Mouse (Mus musculus): ENCODE data around the gene Gal3st1. TPM values are rescaled to one million over a fixed set of nuclear protein-coding genes. Genes with fewer than 3 reads are reported as not detected.

The Gal3st1 gene
- total RNA-seq, 1 experiment from 2014 or later = not detected

- no peak for ATAC-seq (ENCODE audit: extremely low read depth, insufficient number of reproducible peaks, low FRiP score, poor library complexity, severe bottlenecking)
These were observed 44.3 kb downstream of the Gal3st1 start for GRCm38 (mm10) chr11:4027561-4028334.

- no peak for ATAC-seq (ENCODE audit: extremely low read depth, insufficient number of reproducible peaks, low FRiP score, poor library complexity, severe bottlenecking)
These were observed 45.9 kb downstream of the Gal3st1 start for GRCm38 (mm10) chr11:4029343-4029742.

- no peak for ATAC-seq (ENCODE audit: extremely low read depth, insufficient number of reproducible peaks, low FRiP score, poor library complexity, severe bottlenecking)
These were observed 47.9 kb downstream of the Gal3st1 start, which contains the start of gene Sec14l4 for GRCm38 (mm10) chr11:4031126-4031941. Sec14l4 (plus strand) TSS chr11:4031462.

GRCm38 (mm10) chr11:4031961-4032360, 48.5 kb downstream of the Gal3st1 start:
- no peak for ATAC-seq (ENCODE audit: extremely low read depth, insufficient number of reproducible peaks, low FRiP score, poor library complexity, severe bottlenecking)

- ATAC-seq (ENCODE audit: extremely low read depth, insufficient number of reproducible peaks, low FRiP score, poor library complexity, severe bottlenecking) = no peak
These were observed 50.0 kb downstream of the Gal3st1 start for GRCm38 (mm10) chr11:4033471-4033870.

- no peak for ATAC-seq (ENCODE audit: extremely low read depth, insufficient number of reproducible peaks, low FRiP score, poor library complexity, severe bottlenecking)
These were observed 50.7 kb downstream of the Gal3st1 start for GRCm38 (mm10) chr11:4034169-4034568.

- no peak for ATAC-seq (ENCODE audit: extremely low read depth, insufficient number of reproducible peaks, low FRiP score, poor library complexity, severe bottlenecking)
These were observed 51.9 kb downstream of the Gal3st1 start for GRCm38 (mm10) chr11:4035116-4035892.

- ATAC-seq (ENCODE audit: extremely low read depth, insufficient number of reproducible peaks, low FRiP score, poor library complexity, severe bottlenecking) = no peak
These were observed 52.5 kb downstream of the Gal3st1 start for GRCm38 (mm10) chr11:4035916-4036315.

GRCm38 (mm10) chr11:4036365-4037084, 53.1 kb downstream of the Gal3st1 start:
- no peak for ATAC-seq (ENCODE audit: extremely low read depth, insufficient number of reproducible peaks, low FRiP score, poor library complexity, severe bottlenecking)

GRCm38 (mm10) chr11:4039951-4040350, 56.5 kb downstream of the Gal3st1 start:
- no peak for ATAC-seq (ENCODE audit: extremely low read depth, insufficient number of reproducible peaks, low FRiP score, poor library complexity, severe bottlenecking)

GRCm38 (mm10) chr11:4041123-4041625, 57.7 kb downstream of the Gal3st1 start:
- ATAC-seq (ENCODE audit: extremely low read depth, insufficient number of reproducible peaks, low FRiP score, poor library complexity, severe bottlenecking) = no peak

- no peak for ATAC-seq (ENCODE audit: extremely low read depth, insufficient number of reproducible peaks, low FRiP score, poor library complexity, severe bottlenecking)
These were observed 59.6 kb downstream of the Gal3st1 start for GRCm38 (mm10) chr11:4043081-4043480.

- no peak for ATAC-seq (ENCODE audit: extremely low read depth, insufficient number of reproducible peaks, low FRiP score, poor library complexity, severe bottlenecking)
These were observed 63.1 kb downstream of the Gal3st1 start for GRCm38 (mm10) chr11:4046526-4046925.

- no peak for ATAC-seq (ENCODE audit: extremely low read depth, insufficient number of reproducible peaks, low FRiP score, poor library complexity, severe bottlenecking)
These were observed 64.3 kb downstream of the Gal3st1 start for GRCm38 (mm10) chr11:4047766-4048165.

GRCm38 (mm10) chr11:4048438-4048837, 65.0 kb downstream of the Gal3st1 start:
- ATAC-seq (ENCODE audit: extremely low read depth, insufficient number of reproducible peaks, low FRiP score, poor library complexity, severe bottlenecking) = no peak
